Mouse (Mus musculus): ENCODE measurements around the gene Gprc5b.
A peak's percentile ranks its signal among the peaks of the same experiment; 100 is the strongest.

Gene Gprc5b

DNA sequence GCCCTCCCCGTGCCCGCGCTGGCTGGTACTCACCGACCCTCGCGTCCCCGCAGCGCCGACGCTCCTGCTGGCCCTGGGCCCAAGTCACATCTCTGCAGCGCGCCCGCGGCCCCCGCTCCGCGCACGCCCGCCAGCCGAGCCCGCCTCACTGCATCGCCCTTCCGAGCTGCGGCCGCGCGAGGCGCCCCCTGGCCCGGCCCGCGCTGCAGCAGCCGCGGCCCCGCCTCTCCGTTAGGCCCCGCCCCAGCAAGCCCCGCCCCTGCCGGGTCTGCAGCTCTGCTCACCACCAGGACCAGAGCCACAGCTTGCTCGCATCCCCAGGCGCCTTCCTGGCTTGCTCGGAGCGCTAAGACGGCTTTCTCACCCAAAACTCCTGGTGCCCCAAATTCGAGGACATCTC lies at the start of gene Gprc5b:
Gprc5b (minus strand) TSS at position 205 of the 400 bp plus-strand sequence.
- peak; percentile 91 for DNase-seq

DNA sequence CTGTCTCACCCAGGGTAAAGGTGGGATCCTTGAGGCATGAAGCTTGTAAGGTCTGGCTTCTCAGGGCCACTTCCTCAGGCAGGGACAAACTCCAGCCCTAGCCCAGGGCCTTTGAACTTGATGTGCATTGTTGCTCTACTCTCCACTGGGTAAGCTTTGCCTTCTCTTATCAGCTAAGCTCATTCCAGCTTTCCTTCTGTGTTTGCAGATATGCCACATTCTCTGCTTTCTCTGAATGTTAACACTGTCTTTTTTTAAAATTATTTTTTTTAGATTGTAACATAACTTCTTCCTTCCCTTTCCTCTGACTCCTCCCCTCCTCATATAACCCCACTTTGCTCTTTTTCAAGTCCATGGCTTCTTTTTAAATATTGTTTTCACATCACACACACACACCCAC lies 46.5 kb upstream of the Gprc5b start:
- DNase-seq = no peak

GRCm38 (mm10) chr7:119037581-119037980 lies 42.6 kb upstream of the Gprc5b start:
- no peak for DNase-seq

GRCm38 (mm10) chr7:119034243-119034961 lies 39.4 kb upstream of the Gprc5b start:
- no peak for DNase-seq

GRCm38 (mm10) chr7:119023394-119023921 lies 28.4 kb upstream of the Gprc5b start:
- peak; percentile 49 for DNase-seq

GRCm38 (mm10) chr7:119022238-119023156 lies 27.5 kb upstream of the Gprc5b start:
- peak; percentile 32 for DNase-seq

DNA sequence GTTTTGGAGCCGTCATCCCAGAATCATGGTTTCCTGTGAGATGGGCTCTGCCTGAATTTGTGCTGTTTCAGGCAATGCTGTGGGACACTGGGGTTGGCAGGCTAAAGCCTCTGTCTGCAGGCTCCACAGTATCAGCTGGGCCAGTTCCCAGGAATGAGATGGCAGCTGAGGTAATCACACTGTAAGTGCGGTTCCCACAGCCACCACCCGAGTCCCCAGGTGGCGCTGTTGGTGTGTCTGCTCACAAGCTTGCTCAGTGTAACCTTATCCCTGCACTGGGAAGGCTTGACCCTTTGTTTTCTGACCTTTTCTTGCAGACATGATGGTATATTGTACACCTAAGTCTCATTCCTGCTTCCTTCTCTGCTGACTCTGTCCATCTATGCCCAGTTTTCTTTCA lies 24.5 kb upstream of the Gprc5b start:
- peak; percentile 34 for DNase-seq

- no peak for DNase-seq
Observed at GRCm38 (mm10) chr7:119015736-119016135, 20.7 kb upstream of the Gprc5b start.

- peak; percentile 68 for DNase-seq
Observed at GRCm38 (mm10) chr7:119010854-119011529, 16.0 kb upstream of the Gprc5b start.

DNA sequence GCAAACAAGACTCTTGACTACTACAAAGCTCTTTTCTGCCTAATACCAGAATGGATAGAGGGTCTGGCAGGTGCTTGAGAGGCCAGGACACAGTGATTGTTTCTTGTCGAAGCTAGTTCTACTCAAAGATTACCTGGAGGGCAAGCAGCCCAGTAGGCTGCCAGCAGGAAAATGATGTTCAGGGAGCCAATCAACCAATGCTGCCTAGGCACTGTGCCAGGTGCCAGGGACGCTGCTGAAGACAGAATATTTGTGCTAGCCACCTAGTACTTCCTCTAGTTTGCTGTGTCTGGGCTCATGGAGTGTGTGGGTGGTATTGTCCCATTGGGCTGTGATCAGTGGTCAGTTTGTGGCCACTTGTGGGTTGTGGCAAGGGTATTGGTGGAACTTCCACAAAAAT lies 7.5 kb upstream of the Gprc5b start:
- no peak for DNase-seq

DNA sequence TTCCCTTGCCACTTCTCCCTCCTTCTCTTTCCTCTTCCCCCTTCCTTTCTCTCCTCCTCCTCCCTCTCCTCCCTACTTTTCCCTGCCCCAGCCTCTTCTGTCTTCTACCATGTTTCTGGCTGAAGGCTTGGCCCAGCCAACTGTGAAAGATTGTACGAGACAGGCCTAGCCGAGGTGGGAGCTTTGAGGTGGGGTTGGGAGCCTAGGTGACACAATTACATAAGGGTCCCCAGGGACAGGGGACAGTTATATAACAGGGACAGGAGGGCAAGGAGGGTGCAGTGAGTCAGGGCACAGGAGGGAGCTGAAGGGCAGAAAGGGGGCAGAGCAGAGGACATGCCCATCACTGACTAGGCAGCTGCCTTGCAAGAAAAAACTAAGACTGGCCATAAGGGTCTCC lies 7.0 kb upstream of the Gprc5b start:
- DNase-seq = no peak

GRCm38 (mm10) chr7:118999857-119000256 lies 4.8 kb upstream of the Gprc5b start:
- no peak for DNase-seq

DNA sequence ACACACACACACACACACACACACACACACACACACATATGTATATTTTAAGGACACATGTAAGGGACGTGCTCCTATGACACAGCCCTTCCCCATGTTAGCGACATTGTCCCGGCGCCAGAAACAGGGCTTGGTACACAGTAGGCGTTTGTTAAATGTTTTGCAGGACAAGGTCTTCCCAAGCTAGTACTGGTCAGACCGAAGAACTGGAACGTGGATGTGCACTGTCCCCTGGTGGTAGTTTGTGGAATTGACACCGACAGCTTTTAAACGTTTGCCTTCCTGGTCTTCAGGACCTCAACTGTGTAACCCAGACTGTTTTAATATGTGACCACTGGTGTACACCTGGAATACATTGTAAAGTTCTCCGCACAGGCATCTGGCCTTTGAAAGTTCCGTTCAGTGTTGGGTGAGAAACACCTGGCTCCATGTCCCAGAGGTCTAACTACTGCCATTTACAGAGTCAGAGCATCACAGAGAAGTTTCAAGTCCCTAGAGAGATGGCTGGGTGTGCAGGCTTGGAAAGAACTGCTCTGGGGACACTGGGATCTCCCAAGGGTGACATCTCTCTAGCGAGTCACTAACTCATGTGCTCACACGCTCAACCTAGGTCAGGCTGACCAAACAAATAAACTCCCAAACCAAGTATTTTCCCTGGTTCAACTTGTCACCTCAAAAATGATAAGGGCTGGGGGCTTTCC lies 1.3 kb upstream of the Gprc5b start:
- DNase-seq = peak; percentile 83

DNA sequence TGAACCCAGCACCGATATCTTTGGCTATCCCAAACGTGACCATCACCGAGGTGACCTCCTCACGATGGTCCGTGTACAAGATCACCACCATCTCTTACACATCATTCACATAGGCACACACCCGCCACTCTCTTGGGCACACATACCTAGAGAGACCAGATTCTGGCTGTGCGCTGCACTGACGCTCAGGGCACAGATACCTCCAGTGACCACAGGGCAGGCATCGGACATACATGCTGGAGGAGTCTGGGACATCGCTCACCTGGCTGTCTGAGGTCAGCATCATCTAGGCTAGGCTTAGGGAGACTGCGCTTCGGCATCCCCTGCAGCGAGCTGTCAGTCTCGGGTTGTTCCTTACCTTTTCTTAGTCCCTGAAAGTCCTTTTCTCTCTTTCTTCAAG lies 660 bp upstream of the Gprc5b start:
- DNase-seq = no peak

DNA sequence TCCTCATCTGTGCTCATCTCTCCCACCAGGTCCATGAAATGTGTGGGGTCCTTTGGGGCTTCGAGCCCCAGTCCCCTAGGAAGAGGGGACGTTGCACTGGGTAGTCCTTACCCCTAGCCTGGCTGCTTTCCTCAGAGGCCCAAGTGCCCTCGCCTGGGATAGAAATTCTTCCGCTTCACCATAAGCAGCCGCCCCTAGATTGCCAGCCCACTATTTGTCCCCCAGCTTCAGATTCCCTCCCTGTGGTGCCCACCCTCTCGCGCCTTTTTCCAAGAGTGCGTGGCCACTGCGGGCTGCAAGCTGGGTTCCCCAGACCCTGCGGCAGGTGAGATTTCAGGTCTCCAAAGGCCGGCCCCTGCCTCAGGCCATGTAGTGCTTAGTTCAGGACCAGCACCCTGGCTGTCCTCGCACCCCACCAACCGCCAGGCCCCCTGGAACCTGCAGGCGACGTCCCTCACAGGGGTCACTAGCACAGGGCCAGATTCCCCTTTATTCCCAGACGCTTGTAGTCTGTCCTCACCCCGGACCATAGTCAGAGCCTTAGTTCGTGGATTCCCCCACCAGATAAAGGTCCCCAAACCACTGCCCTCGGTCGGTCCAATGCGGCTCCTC lies 674 bp downstream of the Gprc5b start:
- DNase-seq = no peak

- no peak for DNase-seq
Observed at GRCm38 (mm10) chr7:118993597-118994230, 1.3 kb downstream of the Gprc5b start.

- no peak for DNase-seq
Observed at GRCm38 (mm10) chr7:118992623-118993405, 2.2 kb downstream of the Gprc5b start.

GRCm38 (mm10) chr7:118992080-118992560 lies 2.9 kb downstream of the Gprc5b start:
- DNase-seq = no peak

DNA sequence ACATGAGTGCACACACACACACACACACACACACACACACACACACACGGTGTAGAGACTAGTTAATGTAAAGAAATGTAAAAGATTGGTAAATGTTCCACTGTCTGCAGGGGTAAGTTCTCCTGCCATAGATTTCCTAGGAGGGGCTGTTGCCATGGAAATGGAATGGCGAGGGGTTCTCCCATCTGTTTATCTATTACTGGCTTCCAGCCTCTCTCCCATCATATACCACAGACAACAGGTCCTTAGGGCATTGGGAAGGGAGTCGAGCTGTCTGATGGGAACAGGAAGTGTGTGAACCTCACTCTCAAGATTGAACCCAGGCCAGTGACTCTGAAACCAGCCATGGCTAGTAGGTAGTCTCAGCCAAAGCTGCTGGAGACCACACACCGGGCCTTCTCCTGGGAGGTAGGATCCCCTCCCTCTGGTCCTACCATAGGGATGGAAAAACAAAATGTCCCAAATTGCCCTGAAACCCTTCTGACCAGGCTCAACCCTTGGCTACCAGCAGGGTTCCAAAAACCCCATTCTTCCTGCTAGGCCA lies 3.6 kb downstream of the Gprc5b start:
- DNase-seq = no peak

DNA sequence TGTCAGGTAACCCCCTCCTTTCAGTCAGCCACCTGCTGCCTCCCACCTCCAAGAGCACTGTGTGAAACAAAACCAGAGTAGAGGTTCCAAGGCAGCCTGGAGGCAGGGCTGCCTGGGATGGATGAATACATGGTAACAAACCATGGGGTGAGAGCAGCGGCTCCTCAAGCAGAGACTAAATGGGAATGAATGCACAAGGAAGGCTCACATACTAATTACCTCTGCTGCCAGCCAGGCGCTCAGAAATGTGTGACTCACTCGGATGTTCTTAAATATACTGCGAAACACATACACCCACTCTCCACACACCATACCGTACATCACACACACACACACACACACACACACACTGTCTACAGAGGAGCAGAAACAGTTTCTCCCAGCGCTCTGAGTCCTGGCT lies 4.7 kb downstream of the Gprc5b start:
- DNase-seq = no peak

Measured in lung, postnatal 14 days (tissue).